Mouse (Mus musculus) megakaryocyte, embryonic 14.5 days (primary cell): ENCODE results near the gene Axdnd1.

Experiments
- FLI1 ChIP-seq: IDR thresholded peaks from 2 replicates; pipeline ENCODE4 v1.6.1; 2012; ENCODE audit warnings: low read length, inconsistent platforms, mixed read lengths
- GATA1 ChIP-seq: IDR thresholded peaks from 3 replicates; pipeline ENCODE4 v1.6.1; 2012; ENCODE audit warnings: mixed read lengths, low read length, inconsistent platforms, borderline replicate concordance

- no peak for TF ChIP-seq FLI1
- TF ChIP-seq GATA1, result no peak
Measured at GRCm38 (mm10) chr1:156458391-156459060, 37.6 kb upstream of the Axdnd1 start.
